Mouse (Mus musculus) neural tube, embryonic 10.5 days (tissue): ENCODE data around the gene Rp9.

Experiments used
- DNase-seq: peaks from one replicate; pipeline ENCODE4 v3.0.0-alpha.2; 2017; ENCODE audit warnings: low spot score; ENCODE audit errors: extremely low spot score

Gene Rp9

GRCm38 (mm10) chr9:22366621-22367020 is 102.9 kb downstream of the Rp9 start:
- DNase-seq, result no peak

DNA sequence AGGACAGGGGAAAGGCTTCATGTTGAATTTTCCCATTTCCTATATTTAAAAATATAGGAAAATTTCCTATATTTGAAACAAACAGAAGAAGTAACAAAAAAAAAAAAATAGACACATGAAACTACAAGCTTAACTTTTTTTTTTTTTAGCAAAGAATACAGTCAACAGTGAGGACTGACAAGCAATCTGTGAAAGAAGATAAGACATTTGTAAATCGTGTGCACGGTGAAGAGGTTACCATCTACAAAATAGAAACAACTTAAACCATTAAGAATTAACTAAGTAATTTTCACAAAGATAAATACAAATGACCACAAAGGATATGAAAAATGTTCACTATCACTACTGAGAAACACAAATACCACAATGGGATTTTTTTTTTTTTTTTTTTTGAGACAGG is 103.3 kb downstream of the Rp9 start:
- DNase-seq, result no peak
